Mouse (Mus musculus): ENCODE measurements around the gene Irs2.

- no peak for TF ChIP-seq POLR2A (IDR thresholded peaks at IDR 0.05; ENCODE audit: borderline replicate concordance, low read depth, low read length)
- no peak for TF ChIP-seq CTCF (IDR thresholded peaks at IDR 0.05; ENCODE audit: low read depth, low read length)
Measured at GRCm38 (mm10) chr8:10992081-10992480, 16.2 kb downstream of the Irs2 start.

Data from bone marrow macrophage, adult 2 months (primary cell).